Mouse (Mus musculus) brain, embryonic 18.5 days (tissue): Measurements from ENCODE around the gene Tppp3.

Source experiments
- DNase-seq: peaks from one replicate; pipeline ENCODE4 v3.0.0-alpha.2; 2012; ENCODE audit warnings: low read depth, low spot score

The Tppp3 gene

GRCm38 (mm10) chr8:105484392-105484791, 13.1 kb upstream of the Tppp3 start:
- no peak for DNase-seq

- DNase-seq: no peak
Measured at GRCm38 (mm10) chr8:105484030-105484368, 12.7 kb upstream of the Tppp3 start.

GRCm38 (mm10) chr8:105483212-105484029, 12.1 kb upstream of the Tppp3 start:
- no peak for DNase-seq

- DNase-seq: no peak
Measured at GRCm38 (mm10) chr8:105482123-105482522, 10.8 kb upstream of the Tppp3 start.

- DNase-seq: no peak
Measured at GRCm38 (mm10) chr8:105481453-105481852, 10.1 kb upstream of the Tppp3 start.

GRCm38 (mm10) chr8:105481013-105481412, 9.7 kb upstream of the Tppp3 start:
- no peak for DNase-seq

- no peak for DNase-seq
Measured at GRCm38 (mm10) chr8:105477792-105478191, 6.5 kb upstream of the Tppp3 start.

GRCm38 (mm10) chr8:105476628-105477413, 5.5 kb upstream of the Tppp3 start:
- DNase-seq: no peak

GRCm38 (mm10) chr8:105476161-105476560, 4.8 kb upstream of the Tppp3 start:
- no peak for DNase-seq

- no peak for DNase-seq
Measured at GRCm38 (mm10) chr8:105475742-105476141, 4.4 kb upstream of the Tppp3 start.

GRCm38 (mm10) chr8:105475254-105475653, 3.9 kb upstream of the Tppp3 start:
- DNase-seq: no peak

- DNase-seq: no peak
Measured at GRCm38 (mm10) chr8:105474680-105475079, 3.4 kb upstream of the Tppp3 start.

GRCm38 (mm10) chr8:105473816-105474606, 2.7 kb upstream of the Tppp3 start:
- no peak for DNase-seq

- DNase-seq: no peak
Measured at GRCm38 (mm10) chr8:105472983-105473382, 1.7 kb upstream of the Tppp3 start.

- no peak for DNase-seq
Measured at GRCm38 (mm10) chr8:105472414-105472932, 1.1 kb upstream of the Tppp3 start.

- DNase-seq: no peak
Measured at GRCm38 (mm10) chr8:105470681-105471313, 529 bp downstream of the Tppp3 start.

GRCm38 (mm10) chr8:105470262-105470661, 1.1 kb downstream of the Tppp3 start:
- no peak for DNase-seq

- no peak for DNase-seq
Measured at GRCm38 (mm10) chr8:105469816-105470215, 1.5 kb downstream of the Tppp3 start.

- DNase-seq: no peak
Measured at GRCm38 (mm10) chr8:105469041-105469695, 2.2 kb downstream of the Tppp3 start.

- no peak for DNase-seq
Measured at GRCm38 (mm10) chr8:105468002-105468720, 3.2 kb downstream of the Tppp3 start.
